Mouse (Mus musculus) intestine, embryonic 14.5 days (tissue): ENCODE results near the gene Plekhn1. TPM values are rescaled to one million over a fixed set of nuclear protein-coding genes. Genes with fewer than 3 reads are reported as not detected.
A peak's percentile ranks its signal among the peaks of the same experiment; 100 is the strongest.

Experiments used
- ATAC-seq: fragments of 200-750 bp; cut with Nextera tagmentation; replicated peaks from 2 replicates; pipeline ENCODE4 v1.8.0; 2017; ENCODE audit warnings: low read depth, moderate number of reproducible peaks, moderate TSS enrichment, moderate library complexity; ENCODE audit not compliant: low FRiP score, low TSS enrichment
- DNase-seq: peaks from one replicate; pipeline ENCODE4 v3.0.0-alpha.2; 2018; ENCODE audit warnings: low spot score
- H3K27ac ChIP-seq: fragments of 300-500 bp; sonication (generic); 2 replicates; pipeline ENCODE4 v1.5.1; 2014; ENCODE audit warnings: low read depth, mild to moderate bottlenecking, control low read depth
- H3K27me3 ChIP-seq: fragments of 300-500 bp; sonication (generic); replicated peaks from 2 replicates; pipeline ENCODE4 v1.6.1; 2014; ENCODE audit warnings: low read length, control low read depth; ENCODE audit not compliant: control insufficient read depth, insufficient read depth
- H3K36me3 ChIP-seq: fragments of 300-500 bp; sonication (generic); 2 replicates; pipeline ENCODE4 v1.6.1; 2014; ENCODE audit warnings: low read length, control low read depth; ENCODE audit not compliant: control insufficient read depth, insufficient read depth
- H3K4me1 ChIP-seq: fragments of 300-500 bp; sonication (generic); replicated peaks from 2 replicates; pipeline ENCODE4 v1.6.1; 2014; ENCODE audit warnings: low read length, control low read depth, mixed read lengths; ENCODE audit not compliant: control insufficient read depth, insufficient read depth
- H3K4me2 ChIP-seq: fragments of 300-500 bp; sonication (generic); 2 replicates; pipeline ENCODE4 v1.6.1; 2014; ENCODE audit warnings: low read length
- H3K4me3 ChIP-seq: fragments of 300-500 bp; sonication (generic); 2 replicates; pipeline ENCODE4 v1.5.1; 2014; ENCODE audit warnings: low read depth, low read length, control low read depth, mixed read lengths
- H3K9ac ChIP-seq: fragments of 300-500 bp; sonication (generic); 2 replicates; pipeline ENCODE4 v1.6.1; 2014; ENCODE audit warnings: mild to moderate bottlenecking, low read length
- H3K9me3 ChIP-seq: fragments of 300-500 bp; sonication (generic); 2 replicates; pipeline ENCODE4 v1.6.1; 2016; ENCODE audit warnings: low read length, control low read depth; ENCODE audit not compliant: control insufficient read depth
- WGBS: fragments of 180-500 bp; shearing (Covaris S2); extraction: QIAGEN DNeasy Blood & Tissue Kit; methylation state at CpG from one replicate; pipeline ENCODE4 v1.1.7; 2014; 5-methylcytosine and 5-hydroxymethylcytosine counted together
- microRNA-seq: library from miRNA; unstranded; fragments of <30 nt; microRNA quantifications from one replicate; pipeline ENCODE4, GENCODE M21; 2016
- polyA plus RNA-seq: library from polyadenylated mRNA; unstranded; fragments of >200 nt; fragmentation: Nextera tagmentation; extraction: Ambion mirVana; gene quantifications from 2 replicates; pipeline ENCODE4 v1.2.1, GENCODE M21; 2014

Plekhn1 gene
- polyA plus RNA-seq, 1 experiment from 2014 or later = 20.1 TPM

DNA sequence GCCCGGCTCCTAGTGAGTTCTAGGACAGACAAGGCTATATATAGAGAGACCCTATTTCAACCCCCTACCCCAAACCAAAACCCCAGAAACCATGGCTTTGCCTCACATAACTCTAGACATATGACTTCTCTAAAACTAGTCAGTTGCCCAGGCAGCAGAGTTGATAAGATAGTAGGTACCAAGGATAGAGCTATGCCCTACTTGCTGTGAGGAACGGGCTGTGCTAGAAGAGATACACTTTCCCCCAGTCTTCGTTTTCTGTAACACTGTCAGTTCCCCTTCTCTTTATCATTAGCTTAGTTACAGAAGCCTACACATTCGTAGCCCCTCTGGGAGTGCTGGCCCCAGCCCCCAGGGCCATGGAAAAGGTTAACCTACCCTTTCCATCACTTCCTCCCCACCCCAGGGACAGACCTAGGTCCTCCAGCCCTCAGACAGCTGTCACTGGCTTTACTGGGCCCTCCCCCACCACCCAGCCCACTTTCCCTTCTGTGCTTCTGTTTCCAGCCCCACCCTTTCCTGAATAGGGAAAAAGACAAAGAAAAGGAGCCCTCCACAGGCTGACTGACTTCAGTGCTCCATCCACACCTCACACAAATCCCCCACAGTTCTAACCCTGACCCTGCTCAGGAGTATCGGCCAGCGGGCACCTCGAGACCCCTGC is 50.2 kb downstream of the Plekhn1 start:
- Histone ChIP-seq H3K9ac (no peak overlapping the region), H3K4me1 (peaks cover 20% of the 10 kb centered on the region), H3K27me3 (no peaks in the 10 kb centered on the region), H3K36me3 (peaks cover 43% of the 10 kb centered on the region), H3K27ac (no peak overlapping the region), H3K4me3 (no peak overlapping the region), H3K4me2 (no peak overlapping the region), H3K9me3 (no peaks in the 10 kb centered on the region)
- no peak for DNase-seq
- ATAC-seq = no peak
- WGBS = 86% methylated on average over 7 of the region's 7 CpGs

GRCm38 (mm10) chr4:156183747-156184146 is 50.9 kb downstream of the Plekhn1 start:
- no peak for ATAC-seq
- 85% methylated on average over 5 of the region's 5 CpGs for WGBS
- peaks cover 50% of the 10 kb centered on the region for H3K36me3 ChIP-seq

DNA sequence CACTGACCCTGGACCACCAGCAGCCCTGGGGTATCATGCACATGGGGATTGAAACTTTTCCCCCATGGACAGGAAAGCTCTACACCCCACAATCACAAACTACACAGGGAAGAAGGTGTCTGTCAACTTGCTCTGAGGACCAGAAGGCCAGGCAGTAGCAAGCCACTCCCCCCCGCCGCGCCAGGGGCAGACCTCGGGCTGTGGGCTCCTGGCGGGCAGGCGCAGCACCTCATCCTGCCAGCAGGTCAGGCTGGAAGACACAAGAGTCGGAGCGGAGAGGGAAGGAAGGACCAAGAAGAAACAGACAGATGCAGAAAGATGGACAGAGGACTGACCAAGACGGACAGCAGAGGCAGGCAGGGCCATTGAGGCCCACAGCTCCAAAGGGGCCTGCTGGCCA is 57.0 kb downstream of the Plekhn1 start:
- peaks cover 89% of the 10 kb centered on the region for H3K36me3 ChIP-seq

More at GRCm38 (mm10) chr4:156183747-156184146, 50.9 kb downstream of the Plekhn1 start:
- Histone ChIP-seq H3K4me1 (peaks cover 13% of the 10 kb centered on the region), H3K4me2 (no peak overlapping the region), H3K4me3 (no peak overlapping the region), H3K9ac (no peak overlapping the region), H3K9me3 (no peaks in the 10 kb centered on the region), H3K27me3 (no peaks in the 10 kb centered on the region), H3K27ac (no peak overlapping the region)
- DNase-seq = no peak

GRCm38 (mm10) chr4:156171828-156172227 is 62.8 kb downstream of the Plekhn1 start:
- DNase-seq = no peak
- no peak overlapping the region for H3K4me2 ChIP-seq
- H3K9me3 ChIP-seq = no peaks in the 10 kb centered on the region
- 99% methylated on average over 11 of the region's 11 CpGs for WGBS
- ATAC-seq = no peak
- H3K9ac ChIP-seq = no peak overlapping the region
- H3K4me3 ChIP-seq = no peak overlapping the region
- peaks cover 99% of the 10 kb centered on the region for H3K36me3 ChIP-seq
- no peaks in the 10 kb centered on the region for H3K4me1 ChIP-seq
- H3K27ac ChIP-seq = no peak overlapping the region
- H3K27me3 ChIP-seq = no peaks in the 10 kb centered on the region

More for the DNA sequence above, 57.0 kb downstream of the Plekhn1 start:
- no peak for DNase-seq
- H3K4me3 ChIP-seq = no peak overlapping the region
- no peaks in the 10 kb centered on the region for H3K27me3 ChIP-seq
- H3K9ac ChIP-seq = no peak overlapping the region
- no peak for ATAC-seq
- H3K4me1 ChIP-seq = no peaks in the 10 kb centered on the region
- no peak overlapping the region for H3K4me2 ChIP-seq
- H3K9me3 ChIP-seq = no peaks in the 10 kb centered on the region
- H3K27ac ChIP-seq = no peak overlapping the region
- WGBS = 88% methylated on average over 9 of the region's 9 CpGs

Small RNA genes within 50 kb of the gene (microRNA-seq; reads per million reads assigned to microRNA genes)
- gene Mir7658 = 4.2 reads per million, percentile 32 among the genes with 10 or more reads in this experiment

Other genes with a start within 250 kb of the Plekhn1 start
- gene B3galt6, start 242.2 kb downstream of the Plekhn1 start, polyA plus RNA-seq = 16.6 and 17.9 TPM in 2 replicates
- 157 and 165 TPM in 2 replicates for gene Sdf4, start 242.0 kb downstream of the Plekhn1 start, polyA plus RNA-seq
- gene Tnfrsf4, start 221.0 kb downstream of the Plekhn1 start, polyA plus RNA-seq = 0.50 and 0.56 TPM in 2 replicates
- 1.6 and 2.0 TPM in 2 replicates for gene Tnfrsf18, start 208.7 kb downstream of the Plekhn1 start, polyA plus RNA-seq
- gene Ttll10, start 175.4 kb downstream of the Plekhn1 start, polyA plus RNA-seq = 2.7 and 3.5 TPM in 2 replicates
- gene 9430015G10Rik, start 124.9 kb downstream of the Plekhn1 start, polyA plus RNA-seq = 34.5 and 38.8 TPM in 2 replicates
- 0.14 and 0.16 TPM in 2 replicates for gene Rnf223, start 104.3 kb downstream of the Plekhn1 start, polyA plus RNA-seq
- gene Agrn, start 37.4 kb downstream of the Plekhn1 start, polyA plus RNA-seq = 80.6 and 82.1 TPM in 2 replicates
- 0.58 and 0.91 TPM in 2 replicates for gene Isg15, start 34.0 kb downstream of the Plekhn1 start, polyA plus RNA-seq
- 0.69 and 1.1 TPM in 2 replicates for gene AW011738, start 31.6 kb downstream of the Plekhn1 start, polyA plus RNA-seq
- 0.51 and 0.54 TPM in 2 replicates for gene Perm1, start 19.0 kb downstream of the Plekhn1 start, polyA plus RNA-seq
- 102 and 111 TPM in 2 replicates for gene Noc2l, start 1.2 kb upstream of the Plekhn1 start, polyA plus RNA-seq
- 0.20 and 0.42 TPM in 2 replicates for gene Samd11, start 20.8 kb upstream of the Plekhn1 start, polyA plus RNA-seq
- not detected in 2 replicates for gene Vmn2r-ps159, start 96.2 kb upstream of the Plekhn1 start, polyA plus RNA-seq